Mouse (Mus musculus): ENCODE measurements at regions not wholly inside any gene's neighbourhood (a gene's known extent, or its start where the extent isn't known, plus 50 kb on each side); places are given as distances from the start of the nearest gene placed in this dataset.
A peak's percentile ranks its signal among the peaks of the same experiment; 100 is the strongest.

GRCm38 (mm10) chr12:21899109-21899508 is 481.7 kb upstream of the Ywhaq start:
- peak; percentile 3 to 4 for DNase-seq
